Mouse (Mus musculus) thymus, adult 2 months (tissue): Measurements from ENCODE around the gene Eif5b.

Experiments used
- CTCF ChIP-seq: fragments of 200-500 bp; IDR thresholded peaks from 2 replicates; pipeline ENCODE4 v1.5.1; 2012; ENCODE audit warnings: mild to moderate bottlenecking, control low read depth, low read length, moderate library complexity, borderline replicate concordance; ENCODE audit not compliant: control insufficient read depth, poor library complexity, insufficient read depth; ENCODE audit errors: extremely low read depth
- POLR2A ChIP-seq: fragments of 200-500 bp; IDR thresholded peaks from 2 replicates; pipeline ENCODE4 v1.6.1; 2012; ENCODE audit warnings: mild to moderate bottlenecking, low read length, control low read depth, moderate library complexity; ENCODE audit not compliant: control insufficient read depth, poor library complexity, insufficient read depth; ENCODE audit errors: extremely low read depth

DNA sequence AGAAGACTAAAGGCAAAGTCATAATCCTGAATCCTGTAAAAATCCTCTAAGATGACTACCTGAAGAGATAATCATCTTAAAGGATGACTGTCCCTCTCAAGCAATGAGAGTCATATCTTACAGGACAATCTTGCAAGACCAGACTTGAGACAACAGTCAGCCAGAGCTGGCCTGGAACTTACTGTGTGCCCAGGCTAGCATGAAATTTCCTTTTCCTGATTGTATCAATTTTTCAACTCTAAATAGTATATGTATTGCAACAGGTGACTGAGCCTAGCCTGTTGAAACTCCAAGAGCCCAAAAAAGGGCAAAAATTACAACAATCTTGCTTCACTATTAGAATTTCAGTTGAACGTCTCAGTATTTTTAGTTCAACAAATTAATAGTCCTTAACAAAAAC, 105.4 kb downstream of the Eif5b start:
- TF ChIP-seq CTCF (no peak), POLR2A (no peak)
